Mouse (Mus musculus) adrenal gland, postnatal 10 days (tissue): ENCODE results near the gene Rpl14. TPM values are rescaled to one million over a fixed set of nuclear protein-coding genes. Genes with fewer than 3 reads are reported as not detected.
A peak's percentile ranks its signal among the peaks of the same experiment; 100 is the strongest.

Experiments used
- DNase-seq: peaks from one replicate; pipeline ENCODE4 v3.0.0; 2021; ENCODE audit warnings: mixed read lengths
- total RNA-seq, 2 experiments: library from RNA; stranded (reverse); gene quantifications; 2 replicates each; pipeline ENCODE4 v1.2.3; 2021

Rpl14 gene
- total RNA-seq, 2 experiments from 2014 or later: 514 to 533 TPM

DNA sequence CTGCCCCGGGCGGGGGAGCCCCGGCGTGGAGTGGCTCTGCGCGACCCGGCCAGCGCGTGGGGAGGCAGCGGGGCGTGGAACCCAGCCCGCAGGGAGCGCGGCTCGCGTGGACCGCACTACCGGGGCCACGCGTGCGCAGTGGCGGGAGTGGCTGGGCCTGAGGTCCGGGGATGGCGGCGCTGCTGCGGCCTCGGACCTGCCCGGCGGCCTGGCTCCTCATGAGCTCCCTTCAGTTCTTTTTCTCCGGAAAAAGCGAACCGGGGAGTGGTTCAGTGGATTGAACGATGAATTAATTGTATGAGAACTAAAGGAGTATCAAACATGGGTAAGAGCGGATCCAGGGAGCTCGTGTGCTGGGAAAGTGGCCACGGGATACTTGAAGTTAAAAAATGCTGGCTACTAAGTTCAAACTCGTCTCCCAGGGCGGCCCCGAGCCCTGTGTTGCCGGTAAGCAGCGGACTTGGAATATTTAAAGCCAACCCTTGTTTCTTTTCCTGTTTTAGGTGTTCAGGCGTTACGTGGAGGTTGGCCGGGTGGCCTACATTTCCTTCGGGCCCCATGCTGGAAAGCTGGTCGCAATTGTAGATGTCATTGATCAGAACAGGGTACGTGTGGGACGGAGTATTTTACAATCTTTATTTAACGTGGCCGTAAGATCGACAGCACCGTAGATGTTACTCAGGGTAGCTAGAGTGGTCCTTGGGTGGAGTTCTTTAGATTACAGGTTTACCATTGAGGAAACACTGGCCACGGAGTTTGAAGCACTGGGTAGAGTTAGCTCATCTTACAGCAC, 545 bp downstream of the Rpl14 start:
- DNase-seq: no peak

DNA sequence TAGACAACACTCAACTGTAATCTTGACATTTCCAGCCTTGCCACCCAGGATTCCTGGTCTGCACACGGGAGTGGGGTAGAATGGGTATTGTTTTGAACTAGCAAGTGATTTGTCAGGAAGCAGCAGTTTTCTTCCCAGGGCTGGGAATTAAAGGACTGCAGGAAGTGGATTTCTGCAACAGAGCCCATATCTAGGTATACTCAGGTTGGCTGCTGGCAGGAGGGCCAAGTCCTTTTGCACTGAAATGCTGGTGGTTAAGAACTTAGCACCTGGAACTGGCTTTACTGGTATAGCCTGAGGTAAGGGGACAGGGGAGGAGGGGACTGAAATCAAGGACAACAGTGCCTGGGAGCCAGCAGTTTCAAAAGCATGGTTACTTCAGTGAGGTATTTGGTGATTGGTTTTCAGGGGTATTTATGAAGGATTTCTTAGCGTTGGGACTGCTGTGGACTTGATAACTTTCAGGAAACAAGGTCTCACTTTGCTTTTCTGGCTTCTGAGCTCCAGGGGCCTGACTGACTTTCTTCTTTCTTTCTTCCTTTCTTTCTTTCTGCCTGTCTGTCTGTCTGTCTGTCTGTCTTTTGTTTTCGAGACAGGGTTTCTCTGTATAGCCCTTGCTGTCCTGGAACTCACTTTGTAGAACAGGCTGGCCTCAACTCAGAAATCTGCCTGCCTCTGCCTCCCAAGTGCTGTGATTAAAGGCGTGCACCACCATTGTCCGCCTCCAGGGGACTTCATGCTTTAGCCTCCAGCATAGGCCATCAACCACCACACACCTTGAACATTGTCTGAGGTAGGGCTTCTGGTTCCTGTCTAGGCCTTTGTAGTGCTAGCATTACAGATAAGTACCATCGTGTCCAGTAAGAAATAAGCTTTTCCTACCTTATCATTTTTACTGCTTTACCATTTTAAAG, 4.8 kb downstream of the Rpl14 start:
- DNase-seq: no peak

DNA sequence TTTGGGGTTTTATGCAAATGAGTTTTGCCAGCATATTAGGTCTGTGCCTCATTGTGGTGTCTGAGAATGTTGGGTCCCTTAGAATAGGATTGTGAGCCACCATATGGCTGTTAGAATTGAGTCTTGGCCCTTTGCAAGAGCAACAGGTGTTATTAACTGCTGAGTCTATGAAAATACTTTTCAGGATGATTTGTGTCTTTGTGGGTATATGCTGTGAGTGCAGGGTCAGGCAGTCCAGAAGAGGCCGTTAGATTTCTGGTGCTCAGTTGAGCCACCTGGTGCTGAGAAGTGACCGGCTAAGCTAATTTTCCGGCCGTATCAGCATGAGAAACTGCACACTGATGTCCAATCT, 5.4 kb downstream of the Rpl14 start:
- no peak for DNase-seq

DNA sequence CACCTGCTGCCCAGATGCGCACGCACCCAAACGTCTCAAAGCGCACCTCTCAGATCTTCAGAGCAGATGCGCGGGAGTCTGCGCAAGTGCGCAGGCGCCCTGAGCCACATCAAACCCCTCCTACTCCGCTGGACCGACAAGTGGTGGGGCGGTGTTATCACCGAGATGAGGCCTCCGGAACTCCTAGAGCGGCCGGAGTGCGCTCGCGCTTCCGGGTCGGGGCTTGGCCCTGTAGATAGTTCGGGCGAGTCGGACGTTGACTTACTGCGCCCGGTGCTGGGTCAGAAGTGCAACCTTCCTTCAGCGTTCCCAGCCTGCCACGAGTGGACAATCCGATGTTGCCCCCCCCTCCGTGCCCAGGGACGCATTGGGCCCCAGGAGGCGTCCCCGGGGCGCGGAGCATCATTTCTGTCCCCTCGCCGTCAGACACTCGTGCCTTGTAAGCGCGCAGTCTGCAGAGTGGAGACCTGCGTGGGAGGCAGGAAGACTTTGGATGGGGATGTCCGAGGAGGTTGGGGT, 5.9 kb downstream of the Rpl14 start:
- peak; percentile 91 for DNase-seq

DNA sequence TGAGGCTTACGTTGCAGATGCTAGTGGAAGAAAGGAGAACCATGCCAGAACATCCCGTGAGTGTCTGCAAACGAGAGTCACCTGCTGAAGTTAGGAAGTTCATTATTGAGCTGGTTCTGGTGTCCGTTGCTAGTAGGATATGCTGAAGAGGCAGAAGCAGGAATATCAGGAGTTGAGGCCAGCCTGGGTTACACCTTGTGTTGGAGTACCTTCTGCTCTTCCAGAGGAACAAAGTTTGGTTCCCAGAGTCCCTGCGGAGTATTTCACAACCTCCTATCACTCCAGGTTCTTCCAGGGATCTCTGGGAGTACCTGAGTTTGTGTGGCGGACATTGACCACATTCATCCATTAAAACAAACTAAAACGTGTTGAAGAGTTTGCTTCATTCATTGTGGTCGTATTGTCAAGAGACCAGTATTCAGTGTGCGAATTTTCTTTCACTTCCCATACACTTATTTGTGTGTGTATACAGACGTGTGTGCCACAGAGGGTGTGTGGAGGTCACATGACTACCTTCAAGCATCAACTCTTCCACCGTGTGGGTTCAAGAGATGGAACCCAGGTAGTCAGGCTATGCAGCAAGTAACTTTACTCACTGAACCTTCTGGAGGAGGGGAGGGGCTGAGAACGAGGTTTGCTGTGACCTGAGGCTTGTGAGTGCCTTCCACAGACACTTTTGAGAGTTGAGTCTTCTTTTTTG, 6.6 kb downstream of the Rpl14 start:
- no peak for DNase-seq

DNA sequence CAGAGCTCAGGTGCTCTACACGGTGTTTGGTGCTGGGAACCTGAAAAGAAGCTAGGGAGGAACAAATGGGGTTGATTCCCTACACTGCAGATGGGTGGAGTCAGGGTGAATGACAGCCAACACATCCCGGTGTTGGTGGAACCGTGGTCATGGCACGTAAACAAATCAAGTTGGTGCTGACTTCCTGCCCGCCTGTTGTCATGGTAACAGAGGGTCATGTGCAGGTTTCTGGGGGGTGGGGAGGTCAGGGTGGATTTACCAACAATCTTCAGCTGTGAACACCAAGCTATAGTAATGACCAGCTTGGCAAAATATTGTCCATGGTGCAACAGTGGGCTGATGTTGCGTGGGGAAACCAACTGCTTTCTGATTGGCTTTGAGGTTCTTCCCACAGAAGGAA, 7.5 kb downstream of the Rpl14 start:
- no peak for DNase-seq

DNA sequence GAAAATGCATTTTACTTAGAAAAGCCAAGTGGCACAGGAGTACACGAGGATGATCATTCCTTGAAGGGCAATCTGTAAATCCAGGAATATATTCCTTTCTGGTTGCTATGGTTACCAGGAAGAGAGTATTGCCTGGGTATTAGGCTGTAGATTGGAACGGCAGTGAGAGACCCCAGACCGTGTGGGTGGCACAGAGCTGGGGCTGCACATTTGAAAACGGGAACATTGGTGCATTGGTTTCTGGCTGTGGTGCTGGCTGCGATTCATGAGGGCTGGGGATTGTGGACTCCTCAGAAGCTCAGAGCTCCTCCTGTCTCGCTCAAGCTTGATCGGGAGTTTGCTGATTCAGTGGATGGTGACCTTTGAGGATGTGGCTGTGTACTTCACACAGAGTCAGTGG, 8.6 kb downstream of the Rpl14 start:
- no peak for DNase-seq

DNA sequence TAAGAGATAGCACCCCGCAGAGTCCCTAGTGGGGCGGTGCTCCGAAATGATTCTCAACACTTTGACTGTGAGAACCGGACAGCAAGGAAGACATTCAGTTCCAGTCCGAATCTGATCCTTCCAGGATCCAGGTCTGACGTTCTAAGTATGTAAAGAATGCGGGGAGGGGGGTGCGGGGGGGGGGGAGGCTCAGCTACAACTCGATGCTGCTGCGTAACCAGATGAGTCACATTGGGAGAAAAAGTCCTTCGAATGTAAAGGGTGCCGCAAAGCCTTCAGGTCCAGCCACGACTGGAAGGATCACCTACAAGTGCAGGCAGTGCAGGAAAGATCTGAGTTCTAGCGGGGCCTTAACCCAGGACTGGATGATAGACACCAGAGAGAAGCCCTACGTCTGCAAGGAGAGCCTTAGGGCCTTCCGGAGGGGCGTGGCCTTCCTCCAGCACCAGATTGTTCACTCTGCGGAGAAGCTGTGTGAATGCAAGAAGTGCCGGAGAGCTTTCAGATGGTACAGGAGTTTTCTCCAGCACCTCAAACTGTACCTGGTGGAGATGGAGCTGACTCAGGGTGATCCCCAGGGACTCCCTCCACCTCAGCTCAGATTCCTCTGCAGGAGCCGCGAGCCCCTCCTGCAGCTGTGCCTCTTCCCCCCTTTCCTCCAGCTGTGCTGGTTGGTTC, 10.8 kb downstream of the Rpl14 start:
- peak; percentile 61 for DNase-seq

DNA sequence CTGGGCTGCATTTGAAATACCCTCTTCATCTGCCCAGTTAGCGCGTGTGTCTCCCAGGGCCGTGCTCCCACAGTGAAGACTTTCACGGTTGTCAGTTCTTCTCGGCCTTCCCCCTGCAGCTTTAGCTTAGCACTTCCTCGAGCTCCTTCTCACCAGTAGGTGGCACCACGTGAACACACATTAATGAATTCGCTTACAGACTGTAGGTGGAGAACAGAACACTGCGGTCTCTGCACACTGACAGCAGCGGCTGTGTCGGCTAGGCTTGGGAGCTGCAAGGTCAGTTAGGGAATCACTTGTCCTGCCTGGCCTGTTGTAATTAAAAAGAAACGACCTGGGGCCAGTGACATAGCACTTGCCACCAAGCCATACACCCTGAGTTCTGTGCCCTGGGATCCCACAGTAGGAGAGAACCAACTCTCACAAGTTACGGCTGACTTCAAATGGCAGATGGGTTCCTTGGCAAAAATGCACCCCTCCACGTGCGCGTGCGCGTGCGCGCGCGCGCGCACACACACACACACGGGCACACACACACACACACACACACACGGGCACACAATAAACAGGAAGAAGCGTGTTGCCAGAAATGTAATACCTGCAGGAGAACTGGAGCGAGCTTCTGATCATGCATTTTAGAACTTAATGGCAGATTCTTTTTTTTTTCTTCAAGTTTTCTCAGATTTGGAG, 11.5 kb downstream of the Rpl14 start:
- DNase-seq: peak; percentile 90

DNA sequence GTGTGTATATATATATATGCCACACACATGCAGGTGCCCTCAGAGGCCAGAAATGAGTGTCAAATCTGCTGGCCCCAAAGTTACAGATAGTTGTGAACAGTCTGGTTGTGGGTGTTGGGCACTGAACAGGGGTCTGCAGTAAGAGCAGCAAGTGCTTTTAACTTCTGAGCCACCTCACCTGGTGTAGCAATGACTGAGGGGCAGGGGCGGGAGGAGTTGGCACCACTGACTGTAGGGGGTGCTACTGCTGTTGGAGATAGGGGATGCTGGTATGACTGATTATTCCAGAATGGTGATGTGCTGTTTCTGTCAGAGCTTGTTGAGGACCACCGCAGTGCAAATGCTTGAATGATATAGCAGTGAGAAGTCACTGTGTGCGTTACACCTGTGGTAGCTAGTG, 12.1 kb downstream of the Rpl14 start:
- DNase-seq: no peak

DNA sequence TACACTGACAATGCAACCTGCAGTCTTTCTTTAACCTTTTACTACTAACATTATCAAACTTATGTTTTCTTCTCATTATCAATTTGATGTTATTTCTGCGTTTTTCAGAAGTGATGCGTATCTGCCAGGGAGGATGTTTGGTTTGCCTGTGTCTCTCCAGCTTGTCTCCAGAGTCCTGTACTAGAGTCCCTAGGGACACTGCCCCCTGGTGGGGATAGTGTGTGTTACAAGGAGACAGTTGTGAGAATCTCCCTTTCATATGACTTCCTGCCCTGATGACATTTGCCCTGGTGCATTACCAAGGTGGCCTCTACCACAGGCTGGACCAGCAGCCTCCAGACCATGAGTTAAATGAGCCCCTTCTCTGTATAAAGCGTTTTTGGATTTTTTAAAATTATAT, 15.3 kb downstream of the Rpl14 start:
- DNase-seq: peak; percentile 87

DNA sequence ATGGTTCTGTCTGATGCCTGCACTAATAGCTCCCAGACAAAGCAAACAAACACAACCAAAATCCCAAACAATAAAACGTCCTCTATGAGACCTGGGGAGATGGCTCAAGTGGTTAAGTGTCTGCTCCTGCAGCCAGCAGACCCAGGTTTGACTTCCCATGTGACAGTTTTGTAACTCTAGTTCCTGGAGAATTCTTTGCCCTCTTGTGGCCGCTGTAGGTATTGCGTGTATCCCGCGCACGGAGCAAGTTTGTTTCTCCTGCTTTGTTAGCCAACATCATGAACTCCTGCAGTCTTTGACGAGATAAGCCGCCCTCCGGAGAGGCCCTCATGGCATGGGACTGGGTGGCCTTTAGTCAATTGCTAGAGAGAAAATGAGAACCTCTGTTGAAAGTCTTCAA, 20.2 kb downstream of the Rpl14 start:
- DNase-seq: peak; percentile 84

DNA sequence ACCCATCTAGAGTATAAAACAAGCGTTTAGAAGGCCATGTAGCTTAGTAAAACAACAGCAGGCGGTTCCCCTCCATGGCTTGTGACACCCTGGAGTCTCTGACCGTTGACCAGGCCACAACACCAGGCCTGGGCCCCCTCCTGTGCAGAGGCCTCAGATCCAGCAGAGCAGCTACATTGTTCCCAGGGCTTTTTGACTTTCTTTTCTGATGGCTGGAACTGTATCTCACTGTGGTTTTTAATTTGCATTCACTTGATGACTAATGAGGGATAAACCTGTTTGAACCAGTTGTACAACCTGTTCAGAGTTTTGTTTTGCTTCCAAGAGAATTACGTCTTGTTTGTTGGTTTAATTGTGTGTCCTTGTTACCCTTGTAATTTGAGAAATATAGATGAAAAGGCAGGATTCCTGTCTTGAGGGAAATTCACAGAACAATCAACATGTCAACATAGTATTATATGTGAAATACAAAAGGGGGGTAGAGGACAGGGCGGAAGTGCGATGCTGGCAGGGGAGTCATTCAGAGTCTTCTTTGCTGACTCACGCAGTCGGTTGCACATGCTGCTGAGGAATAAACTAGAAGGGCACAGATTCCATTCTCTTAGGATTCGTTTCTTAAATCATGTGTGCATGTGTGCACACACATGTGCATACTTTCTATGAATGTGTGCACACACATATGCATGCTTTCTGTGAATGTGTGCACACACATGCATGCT, 22.3 kb downstream of the Rpl14 start:
- no peak for DNase-seq

DNA sequence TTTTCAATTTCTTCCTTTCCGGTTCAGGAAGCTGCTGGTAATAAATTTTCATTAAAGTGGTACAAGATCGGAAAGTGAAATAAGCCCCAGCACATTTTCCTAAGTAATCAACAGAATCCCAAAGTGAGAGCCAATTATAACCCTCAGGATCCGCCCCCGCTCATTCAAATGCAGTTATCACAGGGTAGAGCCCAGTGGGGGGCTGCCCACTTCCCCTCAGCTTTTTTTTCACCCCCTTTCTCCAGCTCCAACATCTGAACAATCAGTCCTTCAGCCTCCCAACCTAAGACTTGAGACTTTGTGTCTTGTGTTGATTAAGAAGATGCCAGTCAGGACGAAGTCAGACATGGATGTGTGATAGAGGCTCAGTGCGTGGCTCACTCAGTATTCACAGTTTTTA, 23.6 kb downstream of the Rpl14 start:
- DNase-seq: no peak

DNA sequence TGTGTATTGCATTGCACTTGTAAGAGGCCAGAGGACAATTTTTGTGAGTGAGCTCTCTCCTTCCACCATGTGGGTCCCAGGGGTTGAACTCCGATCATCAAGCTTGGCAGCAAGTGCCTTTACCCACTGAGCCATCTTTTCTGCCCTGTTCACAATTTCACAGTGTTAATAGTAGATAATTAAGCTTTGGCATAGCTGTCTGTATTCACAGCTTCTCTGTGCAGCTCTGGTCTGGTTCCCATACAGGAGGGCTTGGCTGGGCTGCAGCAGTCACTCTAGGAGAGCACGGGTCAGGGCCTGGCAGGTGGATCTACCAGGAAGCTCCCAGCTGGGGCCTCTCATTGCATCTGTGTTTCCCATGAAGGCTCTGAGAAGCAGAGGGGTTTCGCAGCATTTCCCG, 24.1 kb downstream of the Rpl14 start:
- no peak for DNase-seq

DNA sequence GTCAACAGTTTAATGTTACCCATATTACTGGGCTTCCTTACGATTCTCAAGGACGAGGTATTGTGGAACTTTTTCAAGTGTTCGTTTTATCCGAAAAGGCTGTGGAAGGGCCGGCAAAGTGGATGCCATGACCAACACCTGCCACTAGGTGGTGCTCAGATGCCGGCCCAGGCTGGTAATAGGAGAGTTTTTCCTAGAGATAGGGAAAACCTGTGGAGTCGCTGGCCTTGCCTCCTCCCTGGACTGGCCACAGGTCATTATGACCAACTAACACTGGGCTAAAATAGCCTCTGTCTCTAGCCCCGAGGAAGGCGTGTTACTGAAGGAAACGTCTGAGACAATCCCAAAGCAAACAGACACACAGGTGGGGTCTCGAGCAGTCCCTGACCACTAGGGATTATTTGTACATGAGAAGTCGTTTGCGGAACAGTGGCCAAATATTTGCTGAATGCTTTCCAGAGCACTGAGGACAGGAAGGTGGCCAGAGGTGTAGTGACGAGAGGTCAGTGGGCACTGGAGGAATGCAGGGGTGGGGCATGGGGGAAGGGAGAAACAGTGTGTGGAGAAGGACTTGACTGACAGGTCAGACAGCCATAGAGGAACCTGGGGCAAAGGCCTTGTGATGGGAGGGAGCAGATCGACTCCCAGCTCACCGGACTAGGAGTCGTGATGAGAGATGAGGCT, 30.4 kb downstream of the Rpl14 start:
- DNase-seq: peak; percentile 88

DNA sequence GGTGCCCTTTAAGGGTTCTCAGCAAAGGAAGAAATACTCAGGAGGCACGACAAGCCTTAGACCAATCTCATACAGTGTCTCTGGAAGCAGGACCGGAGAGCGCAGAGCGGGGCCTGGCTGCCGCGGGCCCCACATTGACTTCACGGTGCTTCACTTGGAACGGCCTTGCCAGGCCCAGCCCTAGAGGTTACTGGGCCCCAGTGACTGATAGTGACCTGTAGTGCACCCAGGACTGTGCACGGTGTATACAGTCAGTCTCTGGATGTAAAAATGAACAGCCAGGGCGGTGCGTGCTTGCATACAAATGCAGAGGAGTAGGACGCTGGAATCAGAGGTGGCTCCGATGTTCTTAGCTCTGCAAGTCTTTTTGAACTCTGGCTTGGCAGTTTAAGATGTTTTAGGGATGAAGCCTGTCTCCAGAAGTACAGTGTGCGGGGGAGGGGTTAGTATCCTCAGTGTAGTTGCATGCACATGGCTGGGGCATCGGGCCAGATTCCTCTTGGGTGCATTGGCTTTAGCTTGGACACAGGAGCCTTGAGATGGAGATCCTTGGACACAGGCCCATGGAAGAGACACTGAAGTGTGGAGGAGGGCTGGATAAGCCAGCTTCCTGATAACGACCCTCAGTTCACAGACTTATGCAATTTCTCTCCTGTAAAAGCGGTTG, 31.1 kb downstream of the Rpl14 start:
- DNase-seq: peak; percentile 72

DNA sequence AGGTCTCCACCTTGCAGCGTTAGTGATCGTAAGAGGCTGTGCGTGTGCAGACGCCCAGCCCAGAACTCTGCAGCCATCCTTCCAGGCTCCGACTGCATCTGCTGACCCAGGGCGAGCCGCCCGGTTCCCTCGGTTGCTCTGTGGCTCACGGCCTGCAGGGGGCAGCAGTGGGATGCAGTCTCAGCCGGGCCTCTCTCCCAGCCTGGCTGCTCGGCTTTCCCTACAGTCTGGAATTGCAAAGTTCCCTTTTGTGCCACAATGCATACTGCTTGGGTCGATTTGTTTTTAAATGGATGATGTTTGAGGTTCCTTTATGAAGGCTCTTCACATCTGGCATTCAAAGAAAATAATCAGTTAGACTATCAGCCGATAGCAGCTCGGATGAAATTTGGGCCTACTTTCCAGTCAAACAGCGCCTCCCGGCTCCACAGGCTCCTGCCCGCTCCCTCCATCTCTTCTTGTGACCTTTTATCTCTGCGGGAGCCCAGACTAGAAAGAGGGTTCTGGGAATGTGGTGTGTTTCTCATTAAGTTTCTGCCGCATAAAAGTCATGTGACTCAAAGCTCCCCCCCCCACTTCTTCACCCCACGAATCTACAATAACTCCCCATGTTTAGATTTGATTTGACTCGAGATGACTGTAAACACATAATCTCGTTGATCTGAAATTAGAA, 31.7 kb downstream of the Rpl14 start:
- peak; percentile 94 for DNase-seq

DNA sequence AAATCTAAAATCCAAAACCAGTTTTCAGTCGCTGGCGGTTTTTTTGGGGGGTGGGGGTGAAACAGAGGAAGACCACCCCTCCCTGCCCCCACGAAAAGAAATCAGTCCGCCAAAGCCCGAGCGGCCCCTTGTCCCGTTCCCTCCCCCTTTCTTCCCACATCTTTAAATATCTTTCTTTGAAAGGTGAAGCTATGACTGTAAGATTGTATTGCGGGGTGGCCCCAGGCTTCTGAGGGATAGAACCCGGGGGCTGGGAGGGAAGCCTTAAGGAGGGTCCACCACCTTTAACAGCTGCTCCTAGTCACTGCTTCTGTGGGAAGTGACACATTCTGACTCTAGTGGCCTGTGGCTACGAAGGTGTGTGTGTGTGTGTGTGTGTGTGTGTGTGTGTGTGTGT, 32.3 kb downstream of the Rpl14 start:
- DNase-seq: no peak
